Mouse (Mus musculus): ENCODE data around the gene Tcf25. TPM values are rescaled to one million over a fixed set of nuclear protein-coding genes. Genes with fewer than 3 reads are reported as not detected.

Tcf25 gene
- total RNA-seq (2017) = 126 and 245 TPM in 2 replicates

DNA sequence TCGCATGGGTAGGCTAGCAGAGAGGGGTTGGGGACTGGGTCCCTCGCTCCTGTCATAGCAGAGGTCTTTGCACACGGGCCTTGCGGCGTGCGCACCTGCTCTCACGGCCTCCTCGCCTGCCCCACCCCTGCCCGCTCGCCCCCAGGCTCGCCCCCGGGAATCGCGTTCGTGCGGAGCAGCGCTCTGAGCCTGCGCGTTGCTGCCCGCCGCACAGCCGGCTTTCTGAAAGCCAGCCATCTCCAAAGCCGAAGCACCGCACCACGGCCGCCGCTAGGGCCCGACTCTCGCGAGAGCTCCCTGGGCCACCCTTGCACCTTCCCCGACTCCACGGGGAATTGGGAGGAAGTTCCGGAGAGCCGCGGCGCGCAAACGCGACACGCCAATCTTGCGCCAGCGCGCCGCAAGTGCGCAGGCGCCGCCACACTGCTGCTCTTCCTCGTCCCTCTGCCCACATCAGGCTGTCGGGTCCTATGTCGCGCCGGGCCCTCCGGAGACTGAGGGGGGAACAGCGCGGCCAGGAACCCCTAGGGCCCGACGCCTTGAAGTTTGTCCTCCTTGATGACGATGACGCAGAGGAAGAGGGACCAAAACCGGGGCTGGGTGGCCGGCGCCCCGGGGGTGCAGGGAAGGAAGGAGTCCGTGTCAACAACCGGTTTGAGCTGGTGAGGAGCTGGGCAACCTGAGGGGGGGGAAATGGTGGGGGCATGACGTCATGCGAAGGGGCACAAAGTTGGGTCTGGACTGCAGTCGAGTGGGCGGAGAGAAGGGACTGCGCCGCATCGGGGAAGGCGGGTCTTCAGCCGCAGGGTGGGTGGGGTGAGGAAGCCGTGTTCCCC is at the start of gene Tcf25:
Gene Tcf25 (plus strand): TSS at position 351 of the 836 bp plus-strand sequence.
- peak; percentile 74 to 86 for ATAC-seq (replicated peaks in 1 of 2; ENCODE audit: insufficient read depth in 1 of 2, low FRiP score in 2 of 2, low TSS enrichment in 1 of 2, low read depth in 1 of 2, poor library complexity in 2 of 2, severe bottlenecking in 2 of 2)

DNA sequence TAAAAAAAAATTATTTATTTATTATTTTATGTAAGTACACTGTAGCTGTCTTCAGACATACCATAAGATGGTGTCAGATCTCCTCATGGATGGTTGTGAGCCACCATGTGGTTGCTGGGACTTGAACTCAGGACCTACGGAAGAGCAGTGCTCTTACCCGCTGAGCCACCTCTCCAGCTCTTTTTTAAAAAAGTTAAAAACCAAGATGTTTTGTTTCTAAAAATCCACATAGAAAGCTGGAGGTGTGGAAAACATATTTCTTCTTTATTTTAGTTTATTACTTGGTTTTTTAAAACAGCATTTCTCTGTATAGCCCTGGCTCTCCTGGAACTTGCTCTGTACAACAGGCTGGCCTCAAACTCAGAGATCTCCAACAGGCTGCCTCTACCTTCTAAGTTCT is 45.0 kb upstream of the Tcf25 start:
- no peak for ATAC-seq (replicated peaks in 1 of 2; ENCODE audit: insufficient read depth in 1 of 2, low FRiP score in 2 of 2, low TSS enrichment in 1 of 2, low read depth in 1 of 2, poor library complexity in 2 of 2, severe bottlenecking in 2 of 2)

DNA sequence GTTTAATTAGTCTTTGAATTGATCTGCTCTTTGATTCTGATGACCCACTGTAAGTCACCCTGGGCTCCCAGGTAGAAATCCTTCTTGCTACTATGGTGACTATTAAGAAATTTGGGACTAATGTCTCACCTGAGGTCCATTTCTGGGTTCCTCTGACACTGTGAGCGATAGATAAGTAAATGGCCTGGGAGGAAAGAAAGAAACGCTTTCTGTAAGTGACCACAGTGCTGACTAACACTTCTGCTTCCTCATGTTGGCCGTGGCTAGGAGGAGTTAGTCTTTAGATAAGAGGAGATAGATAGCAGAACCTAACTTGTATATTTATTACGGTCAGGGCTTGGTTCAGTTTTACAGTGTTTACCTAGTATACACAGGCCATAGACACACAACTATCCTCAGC is 44.2 kb upstream of the Tcf25 start:
- ATAC-seq (replicated peaks in 1 of 2; ENCODE audit: insufficient read depth in 1 of 2, low FRiP score in 2 of 2, low TSS enrichment in 1 of 2, low read depth in 1 of 2, poor library complexity in 2 of 2, severe bottlenecking in 2 of 2) = no peak

DNA sequence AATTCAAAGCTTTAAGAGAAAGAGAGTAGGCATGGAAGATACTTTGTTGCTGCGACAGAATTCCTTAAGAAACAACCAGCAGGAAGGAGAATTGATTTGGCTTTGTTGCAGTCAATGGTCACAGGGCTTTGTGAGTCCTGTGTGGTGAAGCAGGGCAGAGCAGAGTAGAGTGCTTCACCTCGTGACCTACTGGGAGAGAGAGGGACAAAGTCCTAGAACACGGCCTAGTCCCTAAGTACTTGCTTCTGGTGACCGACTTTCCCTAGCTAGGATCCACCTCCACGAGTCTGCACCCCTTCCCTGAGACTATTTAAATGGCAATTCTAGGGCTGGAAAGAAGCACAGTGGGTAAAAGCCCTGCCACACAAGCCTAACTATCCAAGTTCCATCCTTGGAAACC is 43.6 kb upstream of the Tcf25 start:
- no peak for ATAC-seq (replicated peaks in 1 of 2; ENCODE audit: insufficient read depth in 1 of 2, low FRiP score in 2 of 2, low TSS enrichment in 1 of 2, low read depth in 1 of 2, poor library complexity in 2 of 2, severe bottlenecking in 2 of 2)

DNA sequence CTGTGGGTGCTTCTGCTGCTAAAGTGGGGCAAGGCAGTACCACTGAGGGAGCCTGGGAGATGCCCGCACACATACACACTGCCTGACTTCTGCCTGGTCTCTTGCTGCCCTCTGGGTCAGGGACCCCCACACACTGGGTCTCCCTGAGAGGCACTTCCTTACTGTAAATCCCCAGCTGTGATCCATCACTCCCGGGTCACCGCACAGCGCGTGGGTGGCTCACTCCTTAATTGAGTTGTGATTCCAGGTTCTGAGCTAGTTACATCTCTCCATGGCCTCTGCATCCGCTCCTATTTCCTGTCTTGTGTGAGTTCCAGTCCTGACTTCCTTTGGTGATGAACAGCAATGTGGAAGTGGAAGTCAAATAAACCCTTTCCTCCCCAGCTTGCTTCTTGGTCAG is 42.9 kb upstream of the Tcf25 start:
- no peak for ATAC-seq (replicated peaks in 1 of 2; ENCODE audit: insufficient read depth in 1 of 2, low FRiP score in 2 of 2, low TSS enrichment in 1 of 2, low read depth in 1 of 2, poor library complexity in 2 of 2, severe bottlenecking in 2 of 2)

DNA sequence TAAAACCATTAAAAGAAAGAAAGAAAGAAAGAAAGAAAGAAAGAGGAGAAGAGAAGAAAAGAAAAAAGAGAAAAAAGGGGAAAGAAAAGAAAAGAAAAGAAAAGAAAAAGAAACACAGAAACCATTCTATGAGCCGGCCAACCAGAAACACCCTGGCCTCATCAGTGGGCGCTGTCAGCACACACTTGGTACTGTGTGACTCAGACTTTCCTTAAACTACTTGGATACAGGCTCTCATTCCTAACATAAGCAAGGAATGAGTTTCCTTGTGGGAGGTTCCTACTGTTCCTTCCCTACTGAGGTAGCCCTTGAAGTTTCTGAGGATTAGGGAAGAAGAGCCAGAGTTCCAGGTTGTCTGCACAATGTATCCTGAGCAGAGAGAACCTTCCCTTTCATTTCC is 42.3 kb upstream of the Tcf25 start:
- ATAC-seq (replicated peaks in 1 of 2; ENCODE audit: insufficient read depth in 1 of 2, low FRiP score in 2 of 2, low TSS enrichment in 1 of 2, low read depth in 1 of 2, poor library complexity in 2 of 2, severe bottlenecking in 2 of 2) = no peak

DNA sequence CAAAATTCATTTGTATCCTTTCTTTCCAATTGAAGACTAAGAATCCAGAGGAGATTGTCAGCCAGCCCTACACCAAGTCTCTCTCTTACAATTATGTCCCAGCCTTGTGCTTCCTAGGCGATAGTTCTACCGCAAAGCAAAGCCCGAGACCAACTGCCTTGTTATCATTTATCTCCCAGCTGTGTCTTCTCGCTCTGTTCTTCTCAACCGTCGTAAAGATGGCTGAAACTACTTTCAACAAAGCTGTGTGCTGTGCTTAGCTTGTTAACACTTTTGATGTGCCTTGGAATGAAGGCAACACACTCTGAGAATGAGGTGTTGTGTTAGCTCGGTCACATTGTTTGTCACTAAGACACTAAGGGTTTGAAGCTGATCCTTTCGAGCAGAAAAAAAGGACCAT is 41.7 kb upstream of the Tcf25 start:
- ATAC-seq (replicated peaks in 1 of 2; ENCODE audit: insufficient read depth in 1 of 2, low FRiP score in 2 of 2, low TSS enrichment in 1 of 2, low read depth in 1 of 2, poor library complexity in 2 of 2, severe bottlenecking in 2 of 2) = no peak

DNA sequence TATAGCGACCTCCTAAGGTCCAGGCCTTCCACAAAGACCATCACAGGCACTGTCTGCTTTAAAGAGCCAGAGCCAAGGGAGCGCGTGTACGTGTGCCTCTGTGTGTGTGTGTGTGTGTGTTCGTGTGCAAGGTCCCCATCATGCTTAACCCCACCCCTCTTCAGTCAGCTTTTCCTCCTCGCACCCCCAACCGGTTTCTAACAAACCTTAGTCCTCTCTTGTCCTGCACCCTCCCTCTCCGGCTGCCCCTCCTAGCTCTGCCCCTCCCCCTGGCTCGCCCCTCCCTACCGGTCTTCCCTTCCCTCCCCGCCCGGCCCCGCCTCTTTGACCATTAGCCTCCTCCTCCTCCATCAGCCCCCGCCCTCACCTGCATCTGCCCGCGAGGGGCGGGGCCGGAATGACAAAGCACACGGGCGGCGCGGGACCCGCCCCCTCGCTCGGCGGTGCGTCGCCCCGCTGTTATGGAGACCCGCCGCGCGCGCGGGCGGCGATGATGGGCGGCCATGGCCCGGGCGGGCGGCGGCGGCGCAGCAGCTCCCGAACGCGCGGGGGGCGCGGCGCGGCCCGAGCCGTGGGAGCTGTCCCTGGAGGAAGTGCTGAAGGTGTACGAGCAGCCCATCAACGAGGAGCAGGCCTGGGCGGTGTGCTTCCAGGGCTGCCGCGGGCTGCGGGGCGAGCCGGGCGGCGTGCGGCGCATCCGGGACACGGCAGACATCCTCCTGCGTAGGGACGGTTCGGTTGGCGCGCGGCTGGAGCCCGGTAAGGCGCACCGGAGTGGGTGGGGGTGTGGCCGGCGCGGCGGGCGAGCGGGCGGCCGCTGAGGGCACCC is 41.1 kb upstream of the Tcf25 start, which contains the start of gene Spire2:
Gene Spire2 (plus strand): TSS at position 452 of the 829 bp plus-strand sequence.
- peak; percentile 50 to 75 for ATAC-seq (replicated peaks in 1 of 2; ENCODE audit: insufficient read depth in 1 of 2, low FRiP score in 2 of 2, low TSS enrichment in 1 of 2, low read depth in 1 of 2, poor library complexity in 2 of 2, severe bottlenecking in 2 of 2)

DNA sequence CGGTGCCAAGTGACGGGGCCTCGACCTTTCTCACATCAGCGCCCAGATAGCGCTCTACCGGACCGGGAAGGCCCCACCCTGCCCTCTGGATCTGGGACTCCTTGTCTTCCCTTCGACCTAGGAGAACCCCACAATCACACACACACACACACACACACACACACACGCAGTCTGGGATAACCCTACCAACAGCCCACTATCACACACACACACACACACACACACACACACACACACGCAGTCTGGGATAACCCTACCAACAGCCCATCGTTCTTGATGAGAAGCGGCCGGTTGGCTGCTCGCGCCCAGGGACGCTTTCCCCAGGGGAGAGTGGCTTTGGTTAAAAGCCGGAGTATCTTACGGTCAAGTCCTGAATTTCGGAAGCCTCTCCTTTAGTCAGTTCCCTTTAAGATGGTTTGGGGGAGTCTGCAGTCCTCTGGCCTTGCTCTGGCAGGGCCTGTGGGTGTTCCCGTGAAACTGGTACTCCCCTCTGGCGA is 40.4 kb upstream of the Tcf25 start:
- ATAC-seq (replicated peaks in 1 of 2; ENCODE audit: insufficient read depth in 1 of 2, low FRiP score in 2 of 2, low TSS enrichment in 1 of 2, low read depth in 1 of 2, poor library complexity in 2 of 2, severe bottlenecking in 2 of 2) = no peak

DNA sequence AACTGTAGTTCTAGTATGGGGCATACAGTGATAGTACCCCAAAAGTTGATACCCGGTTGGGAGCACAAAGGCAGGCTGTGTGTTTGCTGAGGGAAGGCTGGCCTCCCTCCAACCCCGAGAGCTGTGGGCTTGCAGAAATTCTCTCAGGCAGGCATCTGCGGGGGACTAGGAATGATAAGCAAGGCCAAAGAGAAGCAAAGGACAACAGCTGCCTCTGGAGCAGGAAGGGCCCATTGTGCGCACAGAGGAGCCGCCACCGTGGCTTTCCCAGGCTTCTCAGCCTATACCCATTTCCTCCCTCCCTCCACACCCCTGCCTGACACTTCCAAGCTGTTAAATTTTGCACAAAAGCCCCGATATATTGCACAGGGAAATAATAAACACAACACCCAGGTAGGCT is 39.7 kb upstream of the Tcf25 start:
- ATAC-seq (replicated peaks in 1 of 2; ENCODE audit: insufficient read depth in 1 of 2, low FRiP score in 2 of 2, low TSS enrichment in 1 of 2, low read depth in 1 of 2, poor library complexity in 2 of 2, severe bottlenecking in 2 of 2) = no peak

DNA sequence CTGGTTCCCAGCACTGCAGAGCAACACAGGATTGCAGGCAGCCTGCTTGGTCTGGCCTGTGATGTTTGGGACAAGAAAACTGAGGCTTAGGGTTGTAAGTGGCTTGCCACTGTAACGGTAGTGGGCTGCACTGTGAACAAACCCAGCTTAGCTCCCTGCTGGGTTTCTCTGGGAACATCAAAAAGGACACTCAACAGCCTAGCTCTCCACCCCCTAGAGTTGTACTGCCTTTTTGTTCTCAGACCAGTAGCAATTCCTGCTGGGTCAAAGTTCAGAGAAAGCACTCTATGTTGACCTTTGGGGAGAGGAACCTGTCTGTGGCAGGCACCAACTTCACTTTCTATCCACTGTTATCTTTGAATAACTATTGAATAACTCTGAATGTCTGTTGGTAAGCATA is 39.1 kb upstream of the Tcf25 start:
- ATAC-seq (replicated peaks in 1 of 2; ENCODE audit: insufficient read depth in 1 of 2, low FRiP score in 2 of 2, low TSS enrichment in 1 of 2, low read depth in 1 of 2, poor library complexity in 2 of 2, severe bottlenecking in 2 of 2) = no peak

DNA sequence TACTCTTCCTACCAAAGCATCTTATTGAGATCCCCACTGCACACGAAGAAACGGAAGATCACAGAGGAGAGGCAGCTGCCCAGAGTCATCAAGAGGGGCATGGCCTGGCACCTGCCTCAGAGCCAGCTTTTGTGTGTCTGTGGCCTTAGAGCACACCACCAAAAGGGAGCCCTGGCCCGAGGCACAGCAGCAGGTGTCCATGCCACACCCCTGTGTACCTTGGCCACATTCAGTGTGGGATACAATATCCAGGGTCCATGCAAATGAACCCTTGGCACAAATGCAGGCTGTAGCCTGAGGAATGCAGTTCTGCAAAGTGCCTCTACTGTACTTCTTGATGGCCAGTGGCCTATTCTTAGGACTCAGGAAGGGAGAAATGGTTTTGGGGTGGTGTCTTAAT is 36.1 kb upstream of the Tcf25 start:
- no peak for ATAC-seq (replicated peaks in 1 of 2; ENCODE audit: insufficient read depth in 1 of 2, low FRiP score in 2 of 2, low TSS enrichment in 1 of 2, low read depth in 1 of 2, poor library complexity in 2 of 2, severe bottlenecking in 2 of 2)

DNA sequence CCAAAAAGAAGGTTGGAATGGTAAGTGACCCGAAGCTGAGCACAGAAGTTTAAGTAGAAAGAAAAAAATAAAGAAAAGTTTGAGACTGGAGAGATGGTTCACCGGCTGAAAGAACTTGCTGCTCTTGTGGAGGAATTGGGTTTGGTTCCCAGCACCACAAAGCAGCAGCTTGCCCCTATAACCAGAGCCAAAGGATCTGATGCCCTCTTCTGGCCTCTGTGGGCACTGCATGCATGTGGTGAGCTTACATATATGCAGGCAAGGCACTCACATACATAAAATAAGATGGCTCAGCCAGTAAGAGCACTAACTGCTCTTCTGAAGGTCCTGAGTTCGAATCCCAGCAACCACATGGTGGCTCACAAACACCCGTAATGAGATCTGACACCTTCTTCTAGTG is 33.5 kb upstream of the Tcf25 start:
- ATAC-seq (replicated peaks in 1 of 2; ENCODE audit: insufficient read depth in 1 of 2, low FRiP score in 2 of 2, low TSS enrichment in 1 of 2, low read depth in 1 of 2, poor library complexity in 2 of 2, severe bottlenecking in 2 of 2) = no peak

DNA sequence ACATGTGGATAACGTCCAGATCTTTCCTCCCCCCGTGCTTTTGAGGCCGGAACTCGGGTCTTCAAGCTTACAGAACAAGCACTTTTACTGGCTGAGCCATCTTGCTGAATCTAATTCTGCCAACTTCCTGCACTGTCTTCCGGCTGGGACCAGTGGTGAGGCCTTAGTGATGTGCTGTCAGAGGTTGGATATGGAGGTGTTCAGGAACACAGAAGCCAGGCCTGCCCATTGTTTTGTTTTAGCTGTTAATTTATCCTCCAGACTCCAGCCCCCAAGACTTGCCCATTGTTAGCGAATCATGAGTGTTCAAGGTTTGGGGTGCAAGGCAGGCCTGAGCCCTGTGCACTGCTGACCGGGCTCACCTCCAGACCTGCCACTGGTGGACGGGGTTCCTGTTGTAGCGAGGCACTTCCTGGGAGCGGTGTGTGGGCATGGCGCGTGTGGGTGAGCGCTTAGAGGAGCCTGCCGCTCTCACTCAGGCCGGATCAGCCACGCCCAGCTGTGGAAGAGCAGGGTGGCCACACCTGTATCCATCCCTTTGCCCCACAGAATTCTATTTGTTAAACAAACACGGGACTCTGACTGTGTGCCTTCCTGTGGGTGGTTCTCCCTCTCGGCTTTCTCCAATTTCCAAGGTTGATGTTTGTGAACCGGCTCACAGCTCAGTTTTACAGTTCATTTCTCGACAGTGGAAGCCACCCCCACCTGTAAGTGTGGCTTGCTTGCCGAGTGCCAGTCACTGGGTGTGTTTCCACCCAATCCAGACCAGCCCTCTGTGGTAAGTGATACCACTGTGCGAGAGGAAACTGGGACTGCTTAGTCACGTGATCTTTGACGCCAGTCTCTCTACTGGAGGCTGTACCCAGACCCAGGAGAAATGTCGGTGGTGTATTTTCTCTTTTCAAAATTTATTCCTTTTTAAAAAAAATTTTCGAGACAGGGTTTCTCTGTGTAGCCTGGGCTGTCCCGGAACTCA is 32.2 kb upstream of the Tcf25 start:
- ATAC-seq (replicated peaks in 1 of 2; ENCODE audit: insufficient read depth in 1 of 2, low FRiP score in 2 of 2, low TSS enrichment in 1 of 2, low read depth in 1 of 2, poor library complexity in 2 of 2, severe bottlenecking in 2 of 2) = peak; percentile 39 to 46; a peak in 1 of 4 replicates

DNA sequence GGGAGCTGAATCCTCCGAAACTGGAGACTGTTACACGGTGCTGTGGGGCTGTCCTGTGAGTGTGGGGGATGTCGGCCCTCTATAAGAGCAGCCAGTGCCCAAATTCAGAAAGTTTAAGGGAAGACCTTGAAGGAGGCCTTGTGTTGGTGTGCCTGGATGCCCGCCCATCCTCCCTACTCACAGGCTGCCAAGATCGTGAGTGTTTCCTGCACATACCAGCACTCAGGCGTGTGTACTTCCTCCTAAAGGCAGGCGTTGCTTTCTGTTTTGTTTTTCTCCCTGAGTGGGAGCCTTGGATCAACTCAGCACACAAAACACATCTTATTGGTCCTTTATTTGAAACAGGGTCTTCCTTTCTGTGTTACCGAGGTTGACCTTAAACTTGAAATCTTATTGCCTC is 31.3 kb upstream of the Tcf25 start:
- ATAC-seq (replicated peaks in 1 of 2; ENCODE audit: insufficient read depth in 1 of 2, low FRiP score in 2 of 2, low TSS enrichment in 1 of 2, low read depth in 1 of 2, poor library complexity in 2 of 2, severe bottlenecking in 2 of 2) = peak; percentile 78 to 82

DNA sequence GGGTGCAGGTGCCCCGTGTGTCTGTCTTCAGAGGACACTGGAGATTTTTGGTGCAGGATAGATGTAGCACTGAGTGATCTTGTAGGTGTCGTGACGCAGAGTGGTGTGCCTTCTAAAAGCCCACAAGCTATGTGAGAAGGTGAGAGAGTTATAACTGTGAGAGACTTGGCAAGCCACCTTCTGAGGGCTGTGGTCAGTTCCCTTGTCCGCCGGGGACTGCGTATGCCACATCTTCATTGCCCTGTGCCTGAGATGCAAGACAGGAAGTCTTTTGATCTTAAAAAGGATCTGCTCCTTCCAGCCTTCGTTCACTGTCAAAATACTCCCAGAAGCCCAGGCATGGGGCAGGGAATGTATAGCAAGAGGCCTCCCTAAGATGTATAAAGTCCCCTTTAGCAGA is 30.6 kb upstream of the Tcf25 start:
- no peak for ATAC-seq (replicated peaks in 1 of 2; ENCODE audit: insufficient read depth in 1 of 2, low FRiP score in 2 of 2, low TSS enrichment in 1 of 2, low read depth in 1 of 2, poor library complexity in 2 of 2, severe bottlenecking in 2 of 2)

DNA sequence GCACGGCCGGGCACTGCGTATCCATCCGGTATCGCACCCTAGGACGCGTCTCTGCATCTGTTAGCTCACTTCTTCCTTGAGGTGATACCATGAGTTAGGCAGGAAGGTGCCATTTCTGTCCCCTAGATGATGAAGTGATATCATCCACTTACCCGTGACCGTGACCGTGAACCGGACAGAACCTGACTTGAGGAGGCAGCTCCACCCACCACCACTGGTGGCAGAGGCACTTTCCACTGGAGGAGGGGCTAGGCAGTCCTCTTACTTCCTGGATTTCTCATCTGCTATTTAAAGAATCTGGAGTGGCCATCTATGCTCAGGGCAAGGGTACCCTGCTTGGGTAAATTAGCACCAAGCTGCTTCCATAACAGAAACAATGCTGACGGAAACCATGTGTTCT is 30.1 kb upstream of the Tcf25 start:
- ATAC-seq (replicated peaks in 1 of 2; ENCODE audit: insufficient read depth in 1 of 2, low FRiP score in 2 of 2, low TSS enrichment in 1 of 2, low read depth in 1 of 2, poor library complexity in 2 of 2, severe bottlenecking in 2 of 2) = no peak

All from hematopoietic stem cell, adult 5-6 weeks (primary cell).